Mouse (Mus musculus) B cell, adult (primary cell): ENCODE data around the gene Pear1. TPM values are rescaled to one million over a fixed set of nuclear protein-coding genes. Genes with fewer than 3 reads are reported as not detected.

Source experiments
- total RNA-seq: library from RNA; stranded (reverse); gene quantifications from 4 replicates; pipeline ENCODE4 v1.2.4, GENCODE M21; 2023; ENCODE audit not compliant: inconsistent age

Gene Pear1
- total RNA-seq = 16.6 to 23.2 TPM (median 22.4 TPM) in 4 replicates

GRCm38 (mm10) chr3:87824206-87824605, at the start of gene Pear1:
Pear1 (minus strand) TSS chr3:87824306.

GRCm38 (mm10) chr3:87846650-87847110, 22.6 kb upstream of the Pear1 start, which contains the start of gene Sh2d2a:
Sh2d2a (plus strand) TSS chr3:87846755.

DNA sequence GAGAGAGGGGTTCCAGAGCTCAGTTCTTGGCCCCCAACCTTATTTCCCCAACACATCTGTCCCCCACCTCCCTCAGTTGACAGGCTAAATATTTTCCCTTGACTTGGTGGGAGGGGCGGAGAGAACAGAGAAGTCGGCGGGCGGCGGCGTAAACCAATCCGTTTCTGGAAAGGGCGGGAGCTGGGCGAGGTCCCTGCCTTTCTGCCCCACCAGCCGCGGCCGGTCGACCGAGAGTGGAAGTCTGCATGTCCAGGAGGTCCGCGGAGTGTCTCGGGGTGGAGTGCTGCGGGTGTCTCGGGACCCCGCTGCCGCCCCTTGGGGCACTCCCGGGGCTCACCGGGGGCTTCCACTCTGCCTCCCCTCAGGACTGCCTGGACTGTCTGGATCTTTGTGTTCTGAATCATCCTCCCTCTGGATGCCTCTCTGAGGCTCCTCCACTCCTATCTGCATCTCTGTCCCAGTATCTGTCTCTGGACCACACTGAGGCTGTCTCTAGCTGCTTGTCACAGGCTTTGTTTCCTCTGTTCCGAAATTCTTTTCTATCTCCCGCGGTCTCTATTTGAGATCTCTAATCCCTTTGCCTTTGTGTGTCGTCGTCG, 27.3 kb downstream of the Pear1 start, which contains the start of gene Insrr:
Gene Insrr, plus strand, starts transcription at position 216 of the 599 bp plus-strand sequence.

DNA sequence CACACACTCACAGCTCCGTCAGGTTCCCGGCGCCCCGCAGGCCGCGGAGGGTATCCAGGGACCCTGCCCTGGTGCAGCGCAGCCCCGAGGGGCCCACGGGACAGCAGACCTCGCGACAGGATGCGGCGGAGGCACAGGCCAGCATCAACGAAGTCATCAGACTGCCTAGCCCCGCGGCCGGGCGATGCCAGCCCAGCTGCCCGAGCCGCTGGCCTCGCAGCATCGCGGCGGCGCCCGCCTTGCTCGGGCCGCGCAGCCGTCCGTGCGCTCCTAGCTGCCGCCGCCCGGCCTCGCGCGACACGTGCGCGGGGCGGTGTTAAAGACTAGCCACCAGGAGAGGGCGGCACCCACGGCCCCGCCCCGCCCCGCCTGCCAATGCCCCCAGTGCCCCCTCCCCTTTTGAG, 29.2 kb downstream of the Pear1 start, which contains the start of gene Ntrk1:
Gene Ntrk1, minus strand, starts transcription at position 241 of the 404 bp plus-strand sequence.

DNA sequence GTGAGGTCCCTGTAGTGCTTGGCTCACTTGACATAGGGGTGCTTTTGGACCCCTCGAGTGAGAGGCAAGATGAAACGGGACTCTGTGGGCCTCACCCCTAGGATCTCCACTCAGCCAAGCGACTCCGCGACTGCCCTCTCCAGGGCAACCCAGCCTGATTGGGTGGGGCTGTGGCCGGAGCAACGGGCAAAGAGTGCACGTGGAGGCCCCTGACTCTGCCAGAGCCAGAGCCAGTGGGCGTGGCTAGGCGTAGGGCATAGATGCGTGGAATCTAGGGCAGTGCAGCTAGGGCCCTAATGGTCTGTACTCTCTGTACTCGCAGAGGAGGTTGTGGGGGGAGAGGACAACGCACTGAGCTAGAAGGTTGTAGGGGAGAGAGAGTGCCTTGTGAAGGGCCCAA, 75.7 kb downstream of the Pear1 start, which contains the start of gene Lrrc71:
Gene Lrrc71, minus strand, starts transcription at position 195 of the 400 bp plus-strand sequence.

Other genes with a start within 250 kb of the Pear1 start
- 27.4 to 30.8 TPM (median 29.9 TPM) in 4 replicates for gene Arhgef11, start 206.7 kb downstream of the Pear1 start, total RNA-seq
- 0.26 to 1.7 TPM (median 0.80 TPM) in 3 of 4 replicates, not detected in the other for gene Lrrc71, start 75.7 kb downstream of the Pear1 start, total RNA-seq
- not detected in 4 replicates for gene Ntrk1, start 29.1 kb downstream of the Pear1 start, total RNA-seq
- 0.09 TPM in 1 of 4 replicates, not detected in the others for gene Insrr, start 27.4 kb downstream of the Pear1 start, total RNA-seq
- 27.4 to 31.3 TPM (median 29.4 TPM) in 4 replicates for gene Sh2d2a, start 22.4 kb upstream of the Pear1 start, total RNA-seq
- 54.7 to 61.5 TPM (median 57.6 TPM) in 4 replicates for gene Prcc, start 61.3 kb upstream of the Pear1 start, total RNA-seq
- gene Hdgf, start 82.0 kb upstream of the Pear1 start, total RNA-seq = 77.9 to 83.0 TPM (median 79.1 TPM) in 4 replicates
- gene Mrpl24, start 95.2 kb upstream of the Pear1 start, total RNA-seq = 126 to 163 TPM (median 139 TPM) in 4 replicates
- 64.0 to 71.6 TPM (median 66.1 TPM) in 4 replicates for gene Isg20l2, start 106.0 kb upstream of the Pear1 start, total RNA-seq
- 29.4 to 38.4 TPM (median 34.5 TPM) in 4 replicates for gene Rrnad1, start 106.4 kb upstream of the Pear1 start, total RNA-seq
- gene Crabp2, start 124.4 kb upstream of the Pear1 start, total RNA-seq = 0.78 to 2.5 TPM (median 1.4 TPM) in 4 replicates
- not detected in 4 replicates for gene Nes, start 146.8 kb upstream of the Pear1 start, total RNA-seq
- gene Bcan, start 175.9 kb upstream of the Pear1 start, total RNA-seq = not detected in 4 replicates
- gene Hapln2, start 203.3 kb upstream of the Pear1 start, total RNA-seq = not detected in 4 replicates
- 13.7 to 20.9 TPM (median 16.4 TPM) in 4 replicates for gene Gpatch4, start 218.8 kb upstream of the Pear1 start, total RNA-seq
- gene Naxe, start 234.2 kb upstream of the Pear1 start, total RNA-seq = 27.1 to 33.9 TPM (median 32.0 TPM) in 4 replicates